Mouse (Mus musculus) right cerebral cortex, postnatal 36 days (tissue): ENCODE measurements around the gene Noxa1.
A peak's percentile ranks its signal among the peaks of the same experiment; 100 is the strongest.

Experiments
- DNase-seq, 2 experiments: peaks; one replicate each; pipeline ENCODE4 v3.0.0; 2022; ENCODE audit warnings: low spot score in 2 of 2, mixed read lengths in 1 of 2

The Noxa1 gene

DNA sequence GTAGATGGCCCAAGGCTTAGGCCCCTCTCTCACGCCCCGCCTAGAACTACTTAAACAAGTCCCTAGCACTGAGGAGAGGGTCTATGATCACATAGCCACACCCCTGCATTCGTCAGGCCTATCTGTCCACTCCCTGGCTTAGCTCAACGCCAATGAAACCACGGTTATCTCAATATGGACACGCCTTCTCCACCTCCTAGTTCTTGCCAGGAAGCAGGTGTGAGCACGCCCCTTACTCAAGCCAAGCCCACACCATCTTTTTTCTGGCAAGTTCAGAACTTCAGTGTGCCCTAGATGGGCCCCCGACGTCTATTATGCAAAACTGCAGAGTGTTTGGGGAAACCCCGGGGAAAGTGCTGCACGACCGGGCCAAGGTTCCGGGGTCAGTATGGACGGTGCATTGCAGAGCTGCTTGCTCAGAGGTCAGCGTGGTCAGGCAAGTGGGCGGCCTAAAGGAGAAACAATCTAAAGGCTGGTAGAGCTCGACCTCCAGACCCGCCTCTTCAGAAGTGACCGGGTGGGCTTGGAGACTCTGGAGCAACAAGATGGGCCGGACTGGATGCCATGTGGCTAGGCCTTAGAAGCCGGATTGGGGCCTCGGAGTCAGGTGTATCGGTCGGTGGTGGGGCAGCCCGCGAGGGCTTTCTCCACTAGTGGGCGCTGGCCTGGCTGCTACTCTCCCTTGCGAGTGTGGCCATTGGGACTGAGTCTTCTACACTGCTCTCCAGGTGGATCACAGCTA is at the start of gene Noxa1:
Noxa1 (minus strand) TSS at position 41 of the 742 bp plus-strand sequence.
- no peak for DNase-seq

DNA sequence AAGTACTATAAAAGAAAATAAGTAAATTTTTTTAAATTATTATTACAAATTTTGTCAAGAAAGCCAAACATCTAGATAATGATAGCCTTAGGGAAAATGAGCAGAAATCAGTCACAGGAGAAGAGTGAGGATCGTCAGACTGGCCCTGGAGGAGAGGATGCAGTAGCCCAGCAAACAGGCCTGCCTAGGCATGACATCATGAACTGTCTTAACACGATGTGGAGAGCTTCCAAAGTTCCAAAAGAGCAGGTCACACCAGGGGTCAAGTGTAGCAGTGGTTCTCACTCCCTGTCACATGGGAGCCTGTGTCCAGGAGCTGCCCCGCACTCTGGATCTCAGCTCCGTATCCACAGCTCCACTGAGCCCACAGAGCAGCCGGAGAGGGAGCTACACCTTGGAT is 47.0 kb upstream of the Noxa1 start:
- no peak for DNase-seq

DNA sequence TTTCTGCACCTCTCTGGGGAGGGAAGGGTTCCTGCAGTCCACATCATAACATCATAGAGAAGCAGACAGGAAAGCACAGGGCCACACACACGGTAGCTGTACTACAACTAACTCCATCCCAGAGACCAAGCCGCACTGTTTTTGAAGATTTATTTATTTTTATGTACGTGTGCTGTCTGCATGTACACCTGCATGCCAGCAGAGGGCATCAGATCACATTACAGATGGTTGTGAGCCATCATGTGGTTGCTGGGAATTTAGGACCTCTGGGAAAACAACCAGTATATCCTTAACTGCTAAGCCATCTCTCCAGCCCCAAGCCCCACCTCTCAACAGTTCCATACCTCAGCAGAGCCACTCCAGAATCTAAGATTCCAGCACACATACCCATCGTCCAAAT is 46.2 kb upstream of the Noxa1 start:
- DNase-seq: no peak

DNA sequence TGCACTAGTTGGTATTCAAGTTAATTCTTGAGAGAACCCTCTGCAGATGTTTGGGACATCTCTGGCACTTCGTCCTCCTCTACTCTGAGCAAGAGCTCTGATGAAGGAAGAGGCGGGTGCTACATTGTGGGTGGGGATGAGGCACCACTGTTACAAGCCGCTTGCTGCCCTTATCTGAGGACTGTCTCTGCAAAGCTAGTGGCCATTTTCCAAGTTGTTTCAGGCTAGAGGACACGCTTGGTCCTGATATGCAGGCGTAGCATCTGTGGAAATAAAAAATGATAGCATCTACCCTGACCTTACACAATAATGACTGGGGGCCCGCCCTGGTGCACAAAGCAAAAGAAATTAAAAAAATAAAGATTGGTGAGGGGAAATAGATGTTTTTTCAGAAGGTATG is 42.9 kb upstream of the Noxa1 start:
- DNase-seq: no peak

DNA sequence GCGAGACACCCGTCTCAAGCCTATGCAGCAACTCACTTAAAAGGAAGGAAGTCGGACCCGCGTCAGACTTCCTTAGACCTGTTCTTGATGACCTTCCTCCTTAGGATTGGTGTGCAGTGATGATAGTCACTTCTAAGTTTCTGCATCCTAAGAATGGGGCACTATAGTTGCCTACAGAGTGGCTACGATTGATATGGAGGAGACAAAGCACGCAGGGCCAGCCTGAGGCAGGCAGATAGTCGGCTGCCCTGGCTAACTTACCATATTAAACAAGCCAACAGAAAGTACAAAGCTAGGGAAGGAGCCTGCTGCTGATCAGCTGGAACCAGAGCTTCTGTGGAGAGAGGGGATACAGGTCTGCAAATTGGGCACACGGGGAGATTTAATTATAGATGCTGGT is 36.7 kb upstream of the Noxa1 start:
- DNase-seq: no peak

DNA sequence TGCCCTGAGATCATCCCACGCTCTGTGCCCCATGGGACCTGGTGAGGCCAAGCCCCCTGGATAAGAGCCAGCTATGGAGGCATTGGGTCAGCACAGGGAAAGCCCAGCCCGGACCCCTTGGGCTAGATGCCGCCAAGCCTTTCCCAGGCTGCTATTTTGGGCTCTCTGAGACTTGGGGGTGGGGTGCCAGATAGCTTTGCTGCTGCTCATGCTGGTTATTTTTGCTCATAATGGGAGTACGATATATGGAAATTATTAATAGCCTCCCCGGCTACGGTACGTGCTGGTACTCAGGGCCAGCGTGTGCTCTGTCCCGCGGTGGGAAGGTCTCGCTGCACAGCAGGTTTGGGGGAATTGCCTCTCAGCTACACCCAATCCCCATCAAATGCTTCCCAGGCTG is 33.1 kb upstream of the Noxa1 start:
- no peak for DNase-seq

DNA sequence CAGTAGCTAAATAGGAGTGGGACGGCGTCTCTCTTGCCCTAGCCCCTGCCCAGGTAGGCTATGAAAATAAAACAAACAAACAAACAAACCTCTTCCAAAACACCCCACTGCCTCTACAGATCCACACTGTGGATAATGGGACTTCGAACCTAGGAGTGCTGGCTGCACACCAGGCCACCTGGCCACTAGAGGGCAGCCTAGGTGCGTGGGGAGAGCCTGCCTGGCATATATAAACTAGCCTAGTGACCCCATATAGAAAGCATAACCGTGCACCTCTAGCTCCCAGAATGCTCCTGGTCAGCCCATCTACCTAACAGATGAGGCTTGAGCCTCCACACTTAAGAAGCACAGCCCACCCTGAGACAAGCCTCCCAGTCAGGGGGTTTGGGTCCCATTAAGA is 32.3 kb upstream of the Noxa1 start:
- DNase-seq: peak in 1 of 2 experiments; percentile 20

DNA sequence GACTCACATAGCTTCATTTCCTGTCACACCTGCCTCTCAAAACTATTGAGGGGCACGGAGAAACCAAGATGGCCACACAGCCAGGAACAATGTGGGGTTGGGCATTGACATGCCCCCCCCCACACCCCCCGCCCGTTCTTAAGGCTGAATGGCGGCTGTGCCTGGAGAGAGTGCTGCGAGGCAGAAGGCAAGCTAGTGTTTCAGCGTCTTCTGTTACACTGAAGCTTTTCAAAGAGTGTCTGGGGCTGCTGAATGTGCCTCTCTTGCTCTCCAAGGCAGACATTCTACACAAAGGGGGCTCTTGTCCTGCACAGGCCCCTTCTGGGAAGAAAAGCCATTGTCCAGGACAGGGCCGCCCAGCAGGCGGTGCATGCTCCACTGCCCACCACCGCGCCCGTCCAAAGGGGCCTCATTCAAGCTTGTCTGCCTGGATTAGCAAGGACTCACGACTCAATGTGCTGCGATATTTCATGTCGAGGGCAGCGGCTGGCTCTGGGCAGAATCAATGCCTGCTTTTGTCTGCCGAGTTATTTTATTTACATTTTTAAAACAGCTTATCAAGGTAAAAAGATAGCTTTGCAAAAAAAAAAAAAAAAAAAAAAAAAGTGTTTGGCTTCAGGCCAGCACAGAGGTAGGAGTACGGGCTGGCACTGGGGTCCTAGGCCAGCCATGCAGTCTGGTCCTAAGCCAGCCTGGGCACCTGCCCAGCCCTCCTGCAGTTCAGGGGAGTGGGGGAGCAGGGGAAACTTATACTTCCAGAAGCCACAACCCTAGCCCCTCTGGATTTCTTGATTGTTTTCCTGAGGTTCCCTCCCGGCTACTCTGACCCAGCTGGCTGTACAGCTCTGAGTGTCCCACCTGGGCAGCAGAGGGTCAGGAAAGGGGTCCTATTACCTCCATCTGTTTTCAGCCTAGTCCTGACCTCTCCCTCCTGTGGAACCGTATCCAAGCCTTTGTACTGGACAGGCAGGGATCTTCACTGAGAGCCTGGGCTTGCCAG is 31.4 kb upstream of the Noxa1 start:
- no peak for DNase-seq

DNA sequence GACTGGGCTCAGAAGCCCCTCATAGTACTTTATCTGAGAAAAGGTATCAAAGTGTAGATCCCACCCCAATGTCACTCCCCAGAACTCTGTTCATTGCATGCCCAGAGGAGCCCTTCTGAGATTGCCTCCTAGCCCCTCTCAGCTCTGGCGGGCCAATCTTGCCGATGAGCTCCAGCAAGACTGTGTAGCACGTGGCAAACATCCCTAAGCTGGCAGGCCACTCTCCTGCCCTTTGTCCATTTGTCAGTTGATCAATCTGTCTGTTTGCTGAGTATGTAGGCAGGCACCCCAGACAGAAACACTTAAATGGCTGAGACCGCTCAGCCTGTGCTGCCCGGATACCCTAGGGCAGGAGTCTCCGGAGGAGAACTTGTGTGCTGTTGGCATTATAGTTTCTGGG is 30.2 kb upstream of the Noxa1 start:
- no peak for DNase-seq

DNA sequence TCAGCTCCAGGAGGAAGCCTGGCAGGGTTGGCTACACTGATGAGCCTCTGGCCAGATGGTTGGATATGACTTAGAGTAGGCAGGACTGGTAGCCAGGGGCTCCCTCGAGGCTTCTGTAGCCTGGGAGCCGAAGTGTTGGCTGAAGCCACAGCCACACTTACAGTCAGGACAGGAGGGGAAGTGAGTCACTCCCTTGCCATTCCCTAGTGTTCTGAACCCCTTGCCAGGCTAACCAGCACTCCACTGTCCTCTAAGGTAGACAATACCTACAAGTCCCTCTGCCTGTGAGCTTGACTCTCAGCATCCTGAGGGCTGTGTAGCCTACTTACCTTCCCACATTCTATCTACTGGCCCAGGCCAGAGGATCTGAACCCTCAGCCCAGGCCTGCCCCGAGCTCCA is 29.5 kb upstream of the Noxa1 start:
- no peak for DNase-seq

DNA sequence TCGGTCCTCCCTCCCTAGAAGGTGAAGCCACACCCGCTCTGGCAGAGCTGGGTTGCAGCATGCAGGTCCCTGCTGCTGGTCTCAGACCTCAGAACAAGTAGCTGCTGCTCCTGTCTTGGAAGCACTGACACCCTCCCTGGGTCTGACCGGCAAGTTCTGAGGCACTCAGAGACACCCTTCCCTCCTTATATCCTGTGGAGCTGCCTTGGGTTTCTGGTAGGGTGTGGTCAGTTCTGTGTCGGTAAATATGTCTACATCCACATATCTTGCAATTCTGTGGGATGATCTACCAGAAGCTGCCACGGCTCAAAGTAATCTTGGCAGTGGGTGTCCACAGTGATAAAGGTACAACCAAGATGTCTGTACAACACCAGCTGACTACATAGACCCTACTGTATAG is 28.6 kb upstream of the Noxa1 start:
- DNase-seq: no peak

DNA sequence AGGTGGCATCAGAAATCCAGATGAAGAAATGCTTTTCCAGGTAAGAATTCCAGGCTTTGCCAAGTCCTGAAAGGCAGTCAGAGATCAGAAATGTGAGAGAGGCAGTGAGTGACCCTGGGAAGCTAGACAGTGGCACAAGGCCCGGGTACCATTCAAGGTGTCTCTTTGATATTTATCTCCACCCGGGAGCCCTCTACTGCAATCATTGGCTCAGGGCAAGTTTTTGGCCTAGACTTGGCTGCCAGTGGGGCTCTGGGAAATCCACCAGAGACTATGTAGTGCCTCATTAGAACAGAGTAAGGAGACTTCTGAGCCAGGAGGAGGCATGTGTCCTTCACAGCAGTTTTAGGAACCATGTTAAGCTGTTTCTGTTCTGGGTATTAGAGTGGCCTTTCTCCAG is 27.7 kb upstream of the Noxa1 start:
- no peak for DNase-seq

DNA sequence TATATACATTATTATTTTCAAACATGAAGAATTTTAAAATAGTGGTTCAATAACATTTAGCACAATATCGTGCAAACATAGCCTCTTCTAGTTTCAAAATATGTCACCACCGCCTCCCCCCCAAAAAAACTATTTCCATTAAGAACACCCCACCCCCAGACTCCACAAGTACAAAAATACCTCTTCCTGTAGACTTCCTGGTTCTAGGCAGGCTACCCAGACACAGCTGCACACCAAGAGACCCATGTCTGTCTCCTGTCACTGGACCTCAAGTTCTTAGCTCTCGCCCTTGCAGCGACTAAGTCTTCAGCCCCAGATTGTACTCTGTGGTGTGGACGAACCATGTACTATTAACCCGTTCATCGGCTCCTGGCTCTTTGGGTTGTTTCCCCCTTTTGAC is 26.0 kb upstream of the Noxa1 start:
- DNase-seq: no peak

DNA sequence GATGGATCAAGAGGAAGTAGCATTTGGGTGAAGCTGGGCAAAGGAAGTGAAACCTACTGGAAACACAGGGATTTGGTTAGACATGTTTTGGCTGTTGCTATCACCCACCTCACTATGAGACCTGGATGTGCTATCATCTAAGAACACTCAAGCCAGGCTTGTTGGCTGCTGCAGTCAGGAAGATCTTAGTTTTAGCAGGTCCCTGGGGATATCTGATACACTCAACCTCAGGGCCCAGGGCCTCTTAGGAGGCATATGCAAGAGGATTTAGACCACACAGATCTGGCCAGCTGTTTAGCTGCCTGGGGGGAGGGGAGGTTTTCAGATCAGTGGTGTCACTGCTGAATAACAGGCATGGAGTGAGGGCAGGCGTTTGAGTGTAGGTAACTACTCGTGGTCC is 20.5 kb upstream of the Noxa1 start:
- DNase-seq: no peak

DNA sequence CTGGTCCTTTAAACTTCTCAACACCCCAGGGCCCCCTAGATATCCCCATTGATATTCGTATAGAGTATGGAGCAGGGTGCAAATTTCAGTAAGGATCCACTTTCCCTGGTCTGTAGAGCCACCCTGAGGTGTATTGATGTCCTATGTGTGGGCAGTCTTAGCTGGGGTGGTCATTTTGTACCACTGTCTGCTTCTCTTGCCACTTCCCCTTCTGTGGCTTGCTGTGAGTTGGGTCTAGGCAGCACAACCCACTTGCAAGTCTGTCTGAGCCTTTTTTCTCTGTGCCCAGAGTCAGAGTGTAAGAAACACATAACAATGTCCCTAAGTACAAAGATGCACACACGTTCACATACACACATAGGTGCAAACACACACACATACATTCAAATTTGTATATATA is 19.4 kb upstream of the Noxa1 start:
- no peak for DNase-seq

DNA sequence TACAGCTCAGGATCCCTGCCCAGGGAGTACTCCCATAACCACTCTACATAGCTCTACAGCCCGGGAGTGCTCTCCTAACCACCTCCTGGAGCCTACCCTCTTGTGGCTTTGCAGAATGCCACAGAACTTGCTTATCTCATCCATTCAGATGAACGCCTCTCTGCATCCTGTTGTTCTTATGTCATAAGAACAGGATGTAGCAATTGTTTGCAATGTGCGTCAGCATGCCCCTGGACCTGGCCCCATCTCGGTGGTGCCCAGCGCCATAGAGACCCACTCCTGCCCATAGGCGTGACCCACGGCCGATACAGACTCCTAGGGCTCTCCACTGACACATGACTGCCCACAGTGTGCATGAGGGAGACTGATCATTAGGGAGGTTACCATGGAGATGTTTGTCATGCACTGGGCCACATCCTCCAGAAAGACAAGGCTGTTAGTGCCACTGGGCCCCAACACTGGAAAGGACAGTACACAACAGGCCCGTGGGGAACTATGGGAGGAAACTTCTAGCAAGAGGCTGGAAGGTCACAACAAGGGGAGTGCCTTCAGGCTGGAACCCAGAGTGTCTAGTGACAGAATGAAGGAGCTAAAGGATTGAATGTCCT is 16.3 kb upstream of the Noxa1 start:
- DNase-seq: no peak

DNA sequence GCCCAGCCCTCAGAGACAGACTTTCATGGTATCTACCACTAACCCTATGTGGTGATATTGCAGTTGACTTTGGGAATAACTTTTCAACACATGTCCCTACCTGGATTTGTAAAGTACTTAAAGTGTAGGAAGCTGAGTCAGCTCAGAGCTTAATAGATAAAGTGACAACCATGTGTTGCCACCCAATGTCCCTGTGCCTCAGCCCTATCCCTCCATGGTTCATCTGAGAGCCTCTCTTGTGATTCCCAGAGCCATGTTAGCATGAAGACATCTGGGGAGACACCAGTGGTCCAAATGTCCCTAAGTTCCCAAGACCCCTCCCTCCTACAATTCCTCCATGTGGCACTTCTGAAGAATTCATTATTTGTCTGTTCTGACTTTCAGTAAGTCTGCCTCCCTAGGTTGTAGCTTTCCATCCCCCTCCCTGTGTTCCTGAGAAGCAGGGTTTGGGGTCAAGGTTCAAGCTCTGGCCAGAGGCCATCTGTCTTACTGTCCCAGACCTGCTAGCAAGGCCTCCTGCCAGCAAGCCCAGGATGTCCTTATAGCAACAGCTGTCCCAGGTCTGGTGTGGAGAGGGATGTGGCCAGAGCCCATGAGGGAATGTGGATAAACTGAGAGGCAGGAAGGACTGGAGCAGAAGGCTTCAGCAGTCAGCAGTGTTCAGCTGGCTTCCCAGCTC is 15.7 kb upstream of the Noxa1 start:
- no peak for DNase-seq

DNA sequence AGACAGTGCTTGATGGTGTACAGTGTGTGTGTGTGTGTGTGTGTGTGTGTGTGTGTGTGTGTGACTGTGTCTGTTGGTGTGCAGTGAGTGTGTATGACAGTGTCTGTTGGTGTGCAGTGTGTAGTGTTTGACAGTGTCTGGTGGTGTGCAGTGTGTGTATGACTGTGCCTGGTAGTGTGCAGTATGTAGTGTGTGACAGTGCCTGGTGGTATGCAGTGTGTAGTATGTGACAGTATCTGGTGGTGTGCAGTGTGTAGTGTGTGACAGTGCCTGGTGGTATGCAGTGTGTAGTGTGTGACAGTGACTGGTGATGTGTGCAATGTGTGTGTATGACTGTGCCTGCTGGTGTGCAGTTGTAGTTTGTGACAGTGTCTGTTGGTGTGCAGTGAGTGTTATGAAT is 14.5 kb upstream of the Noxa1 start:
- no peak for DNase-seq

DNA sequence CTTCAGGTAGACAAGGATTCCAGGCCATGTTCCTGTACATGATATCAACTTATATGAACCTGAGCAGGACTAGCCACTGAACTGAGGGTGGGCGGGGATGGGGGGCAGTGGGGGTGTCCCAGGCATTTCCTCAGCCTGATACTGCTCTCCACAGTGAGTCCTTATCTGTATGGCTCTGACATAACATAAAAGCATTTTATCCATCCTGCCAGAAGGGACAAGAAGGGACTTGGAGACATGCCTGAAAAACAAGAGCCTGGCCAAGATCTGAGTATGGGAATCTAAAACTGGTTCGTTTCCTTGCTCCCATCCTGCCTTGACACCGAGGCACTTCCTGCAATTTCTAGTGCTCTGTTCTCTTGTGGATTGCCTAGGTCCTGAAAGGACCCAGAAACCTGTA is 11.1 kb upstream of the Noxa1 start:
- no peak for DNase-seq

DNA sequence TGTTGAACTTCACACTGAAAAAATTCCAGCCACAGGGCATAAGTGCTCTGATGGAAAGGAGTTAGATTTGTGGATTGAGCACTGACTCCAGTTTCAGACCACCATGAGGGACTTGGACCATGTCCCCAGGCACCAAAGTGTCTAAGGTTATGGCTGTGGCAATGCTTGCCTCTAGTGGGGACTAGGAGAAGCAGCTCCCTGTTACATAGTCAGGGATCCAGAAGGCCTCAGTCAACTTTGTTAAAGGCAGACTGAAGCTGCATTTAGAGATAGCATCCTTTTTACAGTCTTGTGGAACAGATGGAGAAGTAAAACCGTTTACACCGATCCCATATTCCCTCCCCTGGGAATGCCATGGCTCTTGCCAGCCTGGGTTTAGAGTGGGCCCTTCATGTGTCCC is 9.2 kb upstream of the Noxa1 start:
- no peak for DNase-seq

DNA sequence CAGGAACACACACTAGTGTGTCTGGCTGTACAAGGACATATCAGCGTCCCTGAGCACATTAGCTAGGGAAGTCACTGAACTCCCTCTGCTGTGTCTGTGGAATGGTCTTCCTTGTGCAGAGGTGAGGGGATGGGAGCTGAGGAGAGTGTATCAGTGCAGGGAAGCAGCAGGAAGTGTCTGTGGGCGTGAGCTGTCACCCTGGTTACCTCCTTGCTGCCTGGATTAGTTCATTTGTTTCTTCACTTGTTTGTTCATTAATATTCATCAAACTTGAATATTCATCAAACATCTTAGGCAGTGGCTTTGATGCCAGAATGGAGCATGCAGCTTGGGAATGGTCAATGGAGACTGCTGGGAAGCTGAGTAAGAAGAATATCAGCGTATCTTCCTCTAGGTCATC is 4.8 kb upstream of the Noxa1 start:
- DNase-seq: no peak

DNA sequence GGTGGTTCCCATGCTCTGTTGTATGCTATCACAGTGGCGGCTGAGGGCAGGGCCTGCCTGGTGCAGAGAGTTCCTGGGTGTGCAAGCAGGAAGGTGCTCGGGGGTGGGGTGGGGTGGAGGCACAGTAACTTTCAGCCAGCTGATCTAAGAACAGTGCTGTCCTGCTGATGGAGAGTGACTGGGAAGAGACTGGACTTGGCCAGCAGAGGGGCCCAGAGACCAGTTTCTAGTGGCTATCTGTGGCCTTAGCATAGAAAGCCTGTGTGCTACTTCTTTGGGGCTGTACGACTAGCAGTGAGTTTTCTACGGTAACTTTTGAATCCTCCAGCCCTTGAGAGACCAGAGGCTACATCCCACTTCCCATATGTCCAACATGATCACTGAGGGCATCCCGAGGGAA is 4.0 kb upstream of the Noxa1 start:
- DNase-seq: no peak
